Mouse (Mus musculus): Measurements from ENCODE around the gene Aifm2. TPM values are rescaled to one million over a fixed set of nuclear protein-coding genes. Genes with fewer than 3 reads are reported as not detected.

The Aifm2 gene
- polyA plus RNA-seq, 1 experiment = 23.0 TPM

GRCm38 (mm10) chr10:61736671-61737078 is 21.6 kb downstream of the Aifm2 start:
- TF ChIP-seq CTCF (IDR thresholded peaks at IDR 0.05; ENCODE audit: control insufficient read depth, insufficient read depth, insufficient replicate concordance, low read depth, low read length) = no peak
- TF ChIP-seq POLR2A (IDR thresholded peaks at IDR 0.05; ENCODE audit: control insufficient read depth, low read depth, low read length) = no peak
- no peaks in the 10 kb centered on the region; the same call in 1 of the 2 replicates for H3K36me3 ChIP-seq (ENCODE audit: control insufficient read depth, insufficient read depth, low read length)
- no peak overlapping the region for H3K27ac ChIP-seq (ENCODE audit: control insufficient read depth, insufficient read depth, low read depth, low read length)
- H3K4me3 ChIP-seq (ENCODE audit: control insufficient read depth, low read depth, low read length) = no peak overlapping the region
- peaks cover 6% of the 10 kb centered on the region for H3K4me1 ChIP-seq (ENCODE audit: control insufficient read depth, insufficient read depth, low read length)
- no peaks in the 10 kb centered on the region for H3K27me3 ChIP-seq (ENCODE audit: control insufficient read depth, insufficient read depth, low read length)

DNA sequence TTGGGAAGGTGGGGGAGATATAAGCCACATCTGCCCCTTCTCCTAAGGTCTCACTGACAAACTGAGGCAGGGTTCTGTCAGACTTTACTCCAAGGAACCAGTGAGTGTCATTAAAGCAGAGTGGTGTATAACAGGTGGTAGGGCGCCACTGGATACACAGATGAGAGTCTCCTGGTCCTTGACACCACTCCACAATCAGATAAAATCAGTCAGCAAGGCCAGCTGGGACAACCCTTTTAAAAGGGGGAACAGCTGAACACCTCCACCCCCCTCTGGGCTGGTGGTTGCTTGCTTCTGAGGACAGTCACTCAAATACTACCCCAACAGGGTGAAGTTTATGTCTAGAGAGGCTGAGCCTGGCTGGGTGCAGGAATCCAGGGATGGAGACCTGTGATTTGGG is 22.5 kb downstream of the Aifm2 start:
- H3K36me3 ChIP-seq (ENCODE audit: control insufficient read depth, insufficient read depth, low read length) = no peaks in the 10 kb centered on the region; the same call in 1 of the 2 replicates
- peaks cover 4% of the 10 kb centered on the region for H3K4me1 ChIP-seq (ENCODE audit: control insufficient read depth, insufficient read depth, low read length)
- H3K27ac ChIP-seq (ENCODE audit: control insufficient read depth, insufficient read depth, low read depth, low read length) = no peak overlapping the region
- no peaks in the 10 kb centered on the region for H3K27me3 ChIP-seq (ENCODE audit: control insufficient read depth, insufficient read depth, low read length)
- TF ChIP-seq POLR2A (IDR thresholded peaks at IDR 0.05; ENCODE audit: control insufficient read depth, low read depth, low read length) (no peak), CTCF (IDR thresholded peaks at IDR 0.05; ENCODE audit: control insufficient read depth, insufficient read depth, insufficient replicate concordance, low read depth, low read length) (no peak)
- no peak overlapping the region for H3K4me3 ChIP-seq (ENCODE audit: control insufficient read depth, low read depth, low read length)

DNA sequence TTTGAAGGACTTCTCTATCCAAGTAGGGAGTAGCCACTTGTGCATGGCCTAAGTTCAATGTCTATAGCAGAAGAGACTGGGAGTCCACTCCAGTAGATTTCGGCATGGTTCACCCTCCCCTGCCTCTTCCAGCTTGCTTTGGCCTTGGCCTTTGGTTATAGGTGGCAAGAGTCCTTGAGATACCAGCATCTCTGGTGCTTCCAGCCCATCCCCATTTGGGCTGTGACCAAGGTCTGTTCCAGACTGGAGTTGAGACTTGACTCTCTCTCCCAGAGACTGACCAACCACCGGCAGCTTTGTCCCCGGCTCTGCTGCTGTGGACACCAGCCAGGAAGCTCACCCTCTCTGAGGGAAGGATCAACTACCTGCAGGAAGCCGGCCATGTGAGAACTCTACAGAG is 23.1 kb downstream of the Aifm2 start:
- Histone ChIP-seq H3K4me1 (ENCODE audit: control insufficient read depth, insufficient read depth, low read length) (no peaks in the 10 kb centered on the region; the same call in 1 of the 2 replicates), H3K27me3 (ENCODE audit: control insufficient read depth, insufficient read depth, low read length) (no peaks in the 10 kb centered on the region), H3K4me3 (ENCODE audit: control insufficient read depth, low read depth, low read length) (no peak overlapping the region), H3K36me3 (ENCODE audit: control insufficient read depth, insufficient read depth, low read length) (no peaks in the 10 kb centered on the region; the same call in 1 of the 2 replicates), H3K27ac (ENCODE audit: control insufficient read depth, insufficient read depth, low read depth, low read length) (no peak overlapping the region)
- no peak for TF ChIP-seq POLR2A (IDR thresholded peaks at IDR 0.05; ENCODE audit: control insufficient read depth, low read depth, low read length)
- TF ChIP-seq CTCF (IDR thresholded peaks at IDR 0.05; ENCODE audit: control insufficient read depth, insufficient read depth, insufficient replicate concordance, low read depth, low read length) = no peak

- Histone ChIP-seq H3K4me3 (ENCODE audit: control insufficient read depth, low read depth, low read length) (no peak overlapping the region), H3K27me3 (ENCODE audit: control insufficient read depth, insufficient read depth, low read length) (no peaks in the 10 kb centered on the region), H3K4me1 (ENCODE audit: control insufficient read depth, insufficient read depth, low read length) (no peaks in the 10 kb centered on the region), H3K36me3 (ENCODE audit: control insufficient read depth, insufficient read depth, low read length) (no peaks in the 10 kb centered on the region; the same call in 1 of the 2 replicates), H3K27ac (ENCODE audit: control insufficient read depth, insufficient read depth, low read depth, low read length) (no peak overlapping the region)
- TF ChIP-seq CTCF (IDR thresholded peaks at IDR 0.05; ENCODE audit: control insufficient read depth, insufficient read depth, insufficient replicate concordance, low read depth, low read length) (no peak), POLR2A (IDR thresholded peaks at IDR 0.05; ENCODE audit: control insufficient read depth, low read depth, low read length) (no peak)
Observed at GRCm38 (mm10) chr10:61741306-61741705, 26.2 kb downstream of the Aifm2 start.

GRCm38 (mm10) chr10:61741873-61742272 is 26.8 kb downstream of the Aifm2 start:
- no peak overlapping the region for H3K27ac ChIP-seq (ENCODE audit: control insufficient read depth, insufficient read depth, low read depth, low read length)
- H3K4me1 ChIP-seq (ENCODE audit: control insufficient read depth, insufficient read depth, low read length) = no peaks in the 10 kb centered on the region
- no peaks in the 10 kb centered on the region for H3K27me3 ChIP-seq (ENCODE audit: control insufficient read depth, insufficient read depth, low read length)
- no peak for TF ChIP-seq POLR2A (IDR thresholded peaks at IDR 0.05; ENCODE audit: control insufficient read depth, low read depth, low read length)
- no peaks in the 10 kb centered on the region; the same call in 1 of the 2 replicates for H3K36me3 ChIP-seq (ENCODE audit: control insufficient read depth, insufficient read depth, low read length)
- no peak overlapping the region for H3K4me3 ChIP-seq (ENCODE audit: control insufficient read depth, low read depth, low read length)

GRCm38 (mm10) chr10:61742336-61742735 is 27.3 kb downstream of the Aifm2 start:
- H3K36me3 ChIP-seq (ENCODE audit: control insufficient read depth, insufficient read depth, low read length) = no peaks in the 10 kb centered on the region
- TF ChIP-seq CTCF (IDR thresholded peaks at IDR 0.05; ENCODE audit: control insufficient read depth, insufficient read depth, insufficient replicate concordance, low read depth, low read length) = no peak
- no peak for TF ChIP-seq POLR2A (IDR thresholded peaks at IDR 0.05; ENCODE audit: control insufficient read depth, low read depth, low read length)
- H3K4me3 ChIP-seq (ENCODE audit: control insufficient read depth, low read depth, low read length) = no peak overlapping the region
- H3K27ac ChIP-seq (ENCODE audit: control insufficient read depth, insufficient read depth, low read depth, low read length) = no peak overlapping the region
- no peaks in the 10 kb centered on the region for H3K4me1 ChIP-seq (ENCODE audit: control insufficient read depth, insufficient read depth, low read length)
- H3K27me3 ChIP-seq (ENCODE audit: control insufficient read depth, insufficient read depth, low read length) = no peaks in the 10 kb centered on the region

GRCm38 (mm10) chr10:61745133-61745532 is 30.1 kb downstream of the Aifm2 start:
- Histone ChIP-seq H3K27ac (ENCODE audit: control insufficient read depth, insufficient read depth, low read depth, low read length) (no peak overlapping the region), H3K4me3 (ENCODE audit: control insufficient read depth, low read depth, low read length) (no peak overlapping the region), H3K4me1 (ENCODE audit: control insufficient read depth, insufficient read depth, low read length) (no peaks in the 10 kb centered on the region), H3K36me3 (ENCODE audit: control insufficient read depth, insufficient read depth, low read length) (no peaks in the 10 kb centered on the region), H3K27me3 (ENCODE audit: control insufficient read depth, insufficient read depth, low read length) (no peaks in the 10 kb centered on the region)
- peak; percentile 69; the same call in 1 of the 2 replicates for TF ChIP-seq CTCF (IDR thresholded peaks at IDR 0.05; ENCODE audit: control insufficient read depth, insufficient read depth, insufficient replicate concordance, low read depth, low read length)
- no peak for TF ChIP-seq POLR2A (IDR thresholded peaks at IDR 0.05; ENCODE audit: control insufficient read depth, low read depth, low read length)

DNA sequence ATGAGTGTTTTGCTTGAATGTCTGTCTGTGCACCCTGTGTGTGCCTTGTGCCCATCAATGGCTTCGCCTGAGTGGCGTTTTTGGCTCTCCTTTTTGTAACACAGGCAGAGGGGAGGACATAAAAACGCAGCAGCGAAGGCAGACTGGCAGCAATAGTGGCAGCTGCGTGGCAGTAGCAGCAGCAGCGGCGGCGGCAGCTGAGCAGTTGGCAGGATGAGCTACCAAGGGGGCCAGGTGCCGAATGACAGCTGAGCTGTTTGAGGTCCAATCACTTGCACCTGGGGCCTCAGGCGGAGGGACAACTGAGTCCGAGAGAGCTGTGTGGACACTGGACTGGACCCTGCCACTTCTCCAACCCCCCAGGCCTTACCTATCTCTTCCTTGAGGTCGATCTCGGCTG is 32.2 kb downstream of the Aifm2 start:
- no peaks in the 10 kb centered on the region for H3K36me3 ChIP-seq (ENCODE audit: control insufficient read depth, insufficient read depth, low read length)
- no peak overlapping the region for H3K27ac ChIP-seq (ENCODE audit: control insufficient read depth, insufficient read depth, low read depth, low read length)
- H3K4me1 ChIP-seq (ENCODE audit: control insufficient read depth, insufficient read depth, low read length) = no peaks in the 10 kb centered on the region
- TF ChIP-seq POLR2A (IDR thresholded peaks at IDR 0.05; ENCODE audit: control insufficient read depth, low read depth, low read length) (no peak), CTCF (IDR thresholded peaks at IDR 0.05; ENCODE audit: control insufficient read depth, insufficient read depth, insufficient replicate concordance, low read depth, low read length) (no peak)
- H3K27me3 ChIP-seq (ENCODE audit: control insufficient read depth, insufficient read depth, low read length) = no peaks in the 10 kb centered on the region
- H3K4me3 ChIP-seq (ENCODE audit: control insufficient read depth, low read depth, low read length) = no peak overlapping the region

All from testis, adult 2 months (tissue).